Mouse (Mus musculus): Measurements from ENCODE around the gene AI413582.

DNA sequence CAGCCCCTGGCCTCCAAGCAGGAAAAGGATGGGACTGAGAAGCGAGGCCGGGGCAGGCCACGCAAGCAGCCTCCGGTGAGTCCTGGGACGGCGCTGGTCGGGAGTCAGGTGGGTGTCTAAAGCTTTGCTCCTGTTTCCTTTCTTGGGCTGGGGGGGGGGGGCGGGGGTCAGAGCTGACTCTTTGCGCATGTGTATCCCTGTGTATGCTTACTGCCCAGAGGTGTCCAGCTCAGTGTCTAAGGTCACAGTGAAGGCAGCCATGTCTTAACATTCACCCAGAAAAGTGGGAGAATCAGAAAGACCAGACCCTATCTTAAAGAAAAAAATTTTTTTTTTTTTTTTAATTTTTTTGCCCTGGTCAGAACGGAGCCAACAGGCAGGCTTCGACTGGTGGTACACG lies 6.0 kb downstream of the AI413582 start:
- TF ChIP-seq CTCF (IDR thresholded peaks at IDR 0.05; ENCODE audit: control insufficient read depth, insufficient read depth, insufficient replicate concordance, low read depth, low read length) (no peak), POLR2A (IDR thresholded peaks at IDR 0.05; ENCODE audit: control insufficient read depth, low read depth, low read length) (no peak)

All from testis, adult 2 months (tissue).